Comparison of ENCODE assay signal across 8 mouse cellular contexts in genomic region chr2:6321769-6322375, GRCm38 (mm10). TPM values are rescaled to one million over a fixed set of nuclear protein-coding genes. Genes with fewer than 3 reads are reported as not detected.
DNase-seq lines count a peak whose midpoint lies in the region; ATAC-seq lines count a peak whose summit lies in the region.

No protein-coding gene starts in this region.

- H3K9ac ChIP-seq in kidney, embryonic 15.5 days = peak overlapping the region; percentile 90
- peak overlapping the region; percentile 97 for H3K9ac ChIP-seq in midbrain, embryonic 14.5 days (replicated peaks; ENCODE audit: low read length)

- H3K27me3 ChIP-seq in kidney, embryonic 15.5 days = no peaks in the 10 kb centered on the region
- no peaks in the 10 kb centered on the region for H3K27me3 ChIP-seq in midbrain, embryonic 14.5 days (ENCODE audit: control insufficient read depth, insufficient read depth, low read length)

- peak overlapping the region; percentile 96 for H3K4me3 ChIP-seq in kidney, embryonic 15.5 days (replicated peaks)
- peak overlapping the region; percentile 97 for H3K4me3 ChIP-seq in midbrain, embryonic 14.5 days (replicated peaks; ENCODE audit: low read depth, low read length)

- peak; percentile 34 for DNase-seq in cerebellum, adult 9-10 months
- DNase-seq in cerebellum, adult 11-12 months = no peak
- peak; percentile 44 for DNase-seq in ES-CJ7 (ENCODE audit: low read depth, low spot score)
- peak; percentile 21 for DNase-seq in midbrain, embryonic 14.5 days
- DNase-seq in retina, embryonic 14.5 days (ENCODE audit: low spot score) = no peak
- DNase-seq in spleen, adult 18-20 months = no peak

- peaks cover 25% of the 10 kb centered on the region for H3K4me1 ChIP-seq in kidney, embryonic 15.5 days
- H3K4me1 ChIP-seq in midbrain, embryonic 14.5 days (ENCODE audit: control insufficient read depth, insufficient read depth, low read length) = peaks cover 17% of the 10 kb centered on the region

- 0 out of 2 replicates have a peak, but pooled peaks have one; percentile 7 for ATAC-seq in erythroid progenitor cell, adult 5-6 weeks (replicated peaks; ENCODE audit: low FRiP score, poor library complexity, severe bottlenecking)
- ATAC-seq in kidney, embryonic 15.5 days (replicated peaks; ENCODE audit: low FRiP score) = peak; percentile 53
- no peak for ATAC-seq in midbrain, embryonic 14.5 days (ENCODE audit: low FRiP score, low TSS enrichment)

- 2% methylated on average over 9 of the region's 9 CpGs for WGBS in kidney, embryonic 15.5 days
- WGBS in midbrain, embryonic 14.5 days = 10% methylated on average over 9 of the region's 9 CpGs

- H3K4me2 ChIP-seq in kidney, embryonic 15.5 days = peak overlapping the region; percentile 78
- H3K4me2 ChIP-seq in midbrain, embryonic 14.5 days (ENCODE audit: low read length) = peak overlapping the region; percentile 71

- H3K36me3 ChIP-seq in kidney, embryonic 15.5 days = no peaks in the 10 kb centered on the region
- H3K36me3 ChIP-seq in midbrain, embryonic 14.5 days (ENCODE audit: control insufficient read depth, insufficient read depth, low read length) = no peaks in the 10 kb centered on the region

- no peaks in the 10 kb centered on the region for H3K9me3 ChIP-seq in kidney, embryonic 15.5 days (replicated peaks)
- no peaks in the 10 kb centered on the region for H3K9me3 ChIP-seq in midbrain, embryonic 14.5 days (ENCODE audit: control insufficient read depth, low read length)

- peak overlapping the region; percentile 99 for H3K27ac ChIP-seq in kidney, embryonic 15.5 days
- H3K27ac ChIP-seq in midbrain, embryonic 14.5 days (replicated peaks; ENCODE audit: low read depth, low read length) = peak overlapping the region; percentile 97

RNA-seq across cellular contexts. Expression of gene Usp6nl, which starts 0.6 kb away (rescaled TPM):
- total RNA-seq in erythroid progenitor cell, adult 5-6 weeks (2015; ENCODE audit: low replicate concordance) = 18.0 and 30.3 TPM in 2 replicates
- 26.6 and 47.0 TPM in 2 replicates for total RNA-seq in erythroid progenitor cell, adult 5-6 weeks (2017; ENCODE audit: low replicate concordance)
- 9.4 TPM in 2 replicates for polyA plus RNA-seq in kidney, embryonic 15.5 days (2015; fragmentation: Nextera tagmentation; extraction: Ambion mirVana)
- polyA plus RNA-seq in midbrain, embryonic 14.5 days (2014; fragmentation: Nextera tagmentation; extraction: Ambion mirVana) = 8.5 and 13.7 TPM in 2 replicates

Comparison
In these comparisons a context has a peak if more than half of its experiments do, and no peak if none do; other contexts are left out.
1. DNase-seq: peak in cerebellum, adult 9-10 months (single experiment), ES-CJ7 (single experiment) and midbrain, embryonic 14.5 days (single experiment); none in cerebellum, adult 11-12 months (single experiment), retina, embryonic 14.5 days (single experiment) and spleen, adult 18-20 months (0 of 2).